Mouse (Mus musculus) CH12.LX (cell line): ENCODE results near the gene Abca7.

Experiments used
- BHLHE40 ChIP-seq: IDR thresholded peaks from 2 replicates; pipeline ENCODE4 v1.6.1; 2011; ENCODE audit warnings: mild to moderate bottlenecking, low read depth, low read length, improper control_type of control experiment
- CHD1 ChIP-seq: IDR thresholded peaks from 2 replicates; pipeline ENCODE4 v1.6.1; 2012; ENCODE audit warnings: low read depth, low read length, improper control_type of control experiment, inconsistent platforms
- CHD2 ChIP-seq: IDR thresholded peaks from 2 replicates; pipeline ENCODE4 v1.6.1; 2011; ENCODE audit warnings: low read length, improper control_type of control experiment
- CTCF ChIP-seq, 2 experiments: IDR thresholded peaks in 1 of 2; conservative IDR thresholded peaks in 1 of 2; 2 replicates each; pipeline ENCODE4 v1.5.1; 2011 to 2012; ENCODE audit warnings: low read depth in 2 of 2, low read length in 2 of 2, improper control_type of control experiment in 1 of 2, inconsistent platforms in 1 of 2, mild to moderate bottlenecking in 1 of 2, moderate library complexity in 1 of 2
- EP300 ChIP-seq: IDR thresholded peaks from 2 replicates; pipeline ENCODE4 v1.6.1; 2011; ENCODE audit warnings: low read length, improper control_type of control experiment
- MAX ChIP-seq: IDR thresholded peaks from 2 replicates; pipeline ENCODE4 v1.6.1; 2011; ENCODE audit warnings: low read length, improper control_type of control experiment
- MEF2A ChIP-seq: IDR thresholded peaks from 2 replicates; pipeline ENCODE4 v1.6.1; 2014; ENCODE audit warnings: low read depth, mild to moderate bottlenecking, inconsistent platforms, low read length, improper control_type of control experiment, borderline replicate concordance
- NRF1 ChIP-seq: IDR thresholded peaks from 2 replicates; pipeline ENCODE4 v1.6.1; 2014; ENCODE audit warnings: low read depth, mild to moderate bottlenecking, inconsistent platforms, low read length, improper control_type of control experiment, moderate library complexity
- POLR2A ChIP-seq: IDR thresholded peaks from 2 replicates; pipeline ENCODE4 v1.6.1; 2011; ENCODE audit warnings: low read depth, mild to moderate bottlenecking, improper control_type of control experiment, low read length
- POLR2AphosphoS2 ChIP-seq: IDR thresholded peaks from 2 replicates; pipeline ENCODE4 v1.6.1; 2011; ENCODE audit warnings: low read depth, low read length, improper control_type of control experiment
- SIN3A ChIP-seq: IDR thresholded peaks from 2 replicates; pipeline ENCODE4 v1.6.1; 2012; ENCODE audit warnings: low read length, improper control_type of control experiment, inconsistent platforms
- UBTF ChIP-seq: IDR thresholded peaks from 2 replicates; pipeline ENCODE4 v1.6.1; 2012; ENCODE audit warnings: low read depth, mild to moderate bottlenecking, inconsistent platforms, low read length, improper control_type of control experiment, moderate library complexity
- ZKSCAN1 ChIP-seq: IDR thresholded peaks from 2 replicates; pipeline ENCODE4 v1.6.1; 2012; ENCODE audit warnings: low read depth, inconsistent platforms, low read length, improper control_type of control experiment, borderline replicate concordance

DNA sequence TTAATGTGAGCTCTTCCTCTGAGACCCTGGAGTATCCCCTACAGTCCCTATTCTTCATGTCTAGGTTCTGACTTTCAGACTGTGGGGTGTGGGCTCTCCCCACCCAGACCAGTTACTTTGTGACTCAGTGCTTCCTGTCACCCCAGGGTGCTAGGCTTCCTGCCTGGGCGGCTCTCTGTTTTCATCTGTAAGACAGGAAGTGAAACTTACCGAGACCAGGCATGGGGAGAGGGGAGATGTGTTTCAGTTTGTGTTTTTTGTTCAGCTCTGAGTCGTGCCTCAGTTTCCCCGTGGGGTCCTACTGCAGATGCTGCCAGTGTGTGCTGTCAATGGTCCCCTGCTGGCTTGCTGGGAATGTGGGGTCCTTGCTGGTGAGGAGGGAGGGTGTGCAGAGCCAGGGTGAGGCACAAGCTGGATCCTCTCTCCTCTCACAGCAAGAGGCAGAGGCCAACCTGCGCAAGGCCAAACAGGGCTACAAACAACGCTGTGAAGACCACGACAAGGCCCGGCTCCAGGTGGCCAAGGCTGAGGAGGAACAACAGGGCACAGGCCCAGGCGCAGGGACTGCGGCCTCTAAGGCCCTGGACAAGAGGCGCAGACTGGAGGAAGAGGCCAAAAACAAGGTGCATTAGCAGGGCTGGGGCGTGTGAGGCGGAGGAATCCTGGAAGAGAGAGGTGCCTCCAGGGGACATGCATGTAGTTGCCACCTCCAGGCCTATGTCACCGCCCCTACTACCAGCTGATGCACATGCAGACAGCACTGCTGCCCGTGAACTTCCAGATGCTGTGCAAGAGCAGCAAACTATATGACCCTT is 28.1 kb downstream of the Abca7 start:
- TF ChIP-seq CTCF (conservative IDR thresholded peaks at IDR 0.05 in 1 of 2, IDR thresholded peaks at IDR 0.05 in 1 of 2; ENCODE audit: low read depth in 2 of 2, low read length in 2 of 2) (no peak), SIN3A (peak; percentile 82; the same call in 1 of the 2 replicates), POLR2A (peak; percentile 41; the same call in 1 of the 2 replicates), CHD1 (0 out of 2 replicates have a peak, but pooled peaks have one; percentile 76), NRF1 (no peak), MAX (peak; percentile 56; the same call in 1 of the 2 replicates), ZKSCAN1 (no peak), EP300 (peak; percentile 94), BHLHE40 (peak; percentile 76), UBTF (peak; percentile 49; the same call in 1 of the 2 replicates), POLR2AphosphoS2 (no peak), CHD2 (peak; percentile 56), MEF2A (peak; percentile 54; the same call in 1 of the 2 replicates)
